Mouse (Mus musculus): Measurements from ENCODE around the gene Pigw.
"Not testable (repeated sequence)": the region's sequence is repeated elsewhere in the genome, so short reads cannot be mapped to it uniquely, and the experiment has no call there.

Pigw gene

DNA sequence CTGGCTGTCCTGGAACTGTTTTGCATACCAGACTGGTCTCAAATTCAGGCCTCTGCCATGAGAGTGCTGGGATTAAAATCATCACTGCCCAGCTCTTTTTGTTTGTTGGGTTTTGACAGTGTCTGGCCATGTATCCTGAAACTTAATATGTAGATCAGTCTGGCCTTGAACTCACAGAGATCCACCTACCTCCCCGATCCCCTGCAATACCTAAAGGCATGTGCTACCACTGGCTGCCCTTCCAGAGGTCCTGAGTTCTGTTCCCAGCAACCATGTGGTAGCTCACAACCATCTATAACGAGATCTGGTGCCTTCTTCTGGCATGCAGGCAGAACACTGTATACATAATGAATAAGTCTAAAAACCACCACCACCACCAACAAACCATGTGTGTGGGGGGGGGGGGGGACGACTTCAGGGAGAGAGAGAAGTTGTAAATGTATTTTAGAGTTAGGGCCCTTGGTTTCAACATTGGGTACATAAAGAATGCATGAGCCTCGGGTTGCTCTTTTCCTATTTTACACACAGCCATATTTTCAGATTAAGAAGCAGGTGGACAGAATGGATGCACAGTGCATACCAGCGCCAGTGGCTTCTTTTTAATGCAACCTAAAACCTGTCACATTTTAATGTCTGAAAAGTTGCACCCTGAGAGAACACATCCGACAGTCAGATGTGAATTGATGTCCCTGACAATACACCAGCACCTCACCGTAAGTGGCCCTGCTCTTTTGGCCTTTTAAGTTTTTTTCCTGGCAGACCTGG, 896 bp downstream of the Pigw start:
- no peak for DNase-seq (ENCODE audit: low spot score in 2 of 2)

DNA sequence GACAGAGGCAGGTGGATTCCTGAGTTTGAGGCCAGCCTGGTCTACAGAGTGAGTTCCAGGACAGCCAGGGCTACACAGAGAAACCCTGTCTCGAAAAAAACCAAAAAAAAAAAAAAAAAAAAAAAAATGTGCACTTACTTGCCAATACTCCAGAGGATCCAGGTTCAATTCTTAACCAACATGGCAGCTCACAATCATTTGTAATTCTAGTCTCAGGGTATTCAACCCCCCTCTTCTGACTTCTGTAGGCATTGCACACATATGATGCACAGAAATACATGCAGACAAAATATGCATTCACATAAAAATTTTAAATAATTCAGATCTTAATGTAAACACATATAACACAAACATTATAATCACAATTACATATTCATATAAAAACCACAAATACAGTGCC, 4.1 kb downstream of the Pigw start:
- DNase-seq (ENCODE audit: low spot score in 2 of 2): not testable (repeated sequence)

DNA sequence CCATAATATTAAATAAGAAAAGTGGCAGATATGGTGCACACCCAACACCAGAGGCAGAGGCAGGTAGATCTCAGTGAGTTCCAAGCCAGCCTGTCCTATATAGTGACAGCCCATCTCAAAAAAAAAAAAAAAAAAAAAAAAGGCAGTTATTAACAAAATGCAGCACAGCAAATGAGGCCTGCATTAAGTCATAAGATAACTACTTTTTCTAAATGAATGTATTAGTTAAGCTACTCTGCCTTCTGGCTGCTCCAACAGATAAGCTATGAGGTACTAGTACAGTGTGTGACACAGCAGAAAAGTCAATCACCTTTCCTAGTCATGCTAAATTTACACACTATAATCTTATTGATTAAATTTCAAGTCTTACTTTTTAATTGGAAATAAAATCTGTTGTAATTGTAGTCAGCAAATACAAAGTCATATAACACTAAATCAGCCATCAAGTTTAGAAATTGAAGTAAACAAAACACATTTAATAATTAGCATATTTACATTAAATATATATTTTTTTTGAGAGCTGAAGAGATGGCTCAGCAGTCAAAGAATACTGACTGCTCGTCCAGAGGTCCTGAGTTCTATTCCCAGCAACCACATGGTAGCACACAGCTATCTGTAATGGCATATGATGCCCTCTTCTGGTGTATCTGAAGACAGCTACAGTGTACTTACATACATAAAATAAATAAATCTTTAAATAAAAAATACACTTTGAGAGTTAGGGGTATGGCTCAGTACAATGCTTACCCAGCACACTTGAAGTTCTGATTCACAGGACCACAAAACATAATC, 6.8 kb downstream of the Pigw start:
- DNase-seq (ENCODE audit: low spot score in 2 of 2): no peak

GRCm38 (mm10) chr11:84871548-84872069, 8.5 kb downstream of the Pigw start:
- no peak for DNase-seq (ENCODE audit: low spot score in 2 of 2)

GRCm38 (mm10) chr11:84871046-84871445, 9.0 kb downstream of the Pigw start:
- DNase-seq (ENCODE audit: low spot score in 2 of 2): peak in 1 of 2 experiments; percentile 24

DNA sequence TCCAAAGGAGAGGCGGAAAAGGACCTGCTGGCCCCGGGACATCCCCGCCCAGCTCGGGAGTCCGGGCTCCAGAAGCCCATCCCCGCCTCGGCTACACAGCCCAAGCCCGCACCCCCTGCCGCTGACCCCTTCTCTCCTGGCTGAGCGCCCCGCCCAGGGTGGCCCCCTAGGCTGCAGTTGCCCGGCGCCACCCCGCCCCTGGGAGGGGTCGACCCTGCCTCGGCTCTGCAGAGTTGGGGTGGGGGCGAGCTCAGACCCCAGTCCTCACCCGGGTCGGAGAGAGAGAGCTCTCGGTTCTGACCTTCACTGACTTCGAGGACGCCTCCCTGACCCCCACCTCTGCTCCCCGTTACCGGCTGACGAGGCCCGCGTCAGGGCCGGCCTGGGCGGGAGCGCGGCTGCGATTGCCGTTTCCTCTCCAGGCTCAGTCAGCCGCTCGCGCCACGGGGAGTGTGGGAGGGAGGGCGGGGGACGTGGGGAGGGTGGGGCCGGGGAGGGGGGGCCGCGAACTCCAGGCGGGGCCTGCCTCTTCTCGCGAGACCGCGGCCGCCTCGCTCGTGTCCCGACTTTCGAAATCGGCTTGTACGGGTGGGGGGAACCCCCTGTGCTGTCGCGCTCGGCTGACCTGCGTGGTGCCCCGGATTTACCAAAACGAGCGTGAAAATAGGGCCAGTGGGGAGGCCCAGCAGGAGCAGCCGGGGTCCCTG, 9.6 kb downstream of the Pigw start, which contains the start of gene Ggnbp2:
TSS of gene Ggnbp2 (minus strand) at position 481 of the 707 bp plus-strand sequence.
- peak; percentile 69 to 84 for DNase-seq (ENCODE audit: low spot score in 2 of 2)

- peak; percentile 82 to 87 for DNase-seq (ENCODE audit: low spot score in 2 of 2)
These were observed 10.4 kb downstream of the Pigw start for GRCm38 (mm10) chr11:84869537-84870232.

DNA sequence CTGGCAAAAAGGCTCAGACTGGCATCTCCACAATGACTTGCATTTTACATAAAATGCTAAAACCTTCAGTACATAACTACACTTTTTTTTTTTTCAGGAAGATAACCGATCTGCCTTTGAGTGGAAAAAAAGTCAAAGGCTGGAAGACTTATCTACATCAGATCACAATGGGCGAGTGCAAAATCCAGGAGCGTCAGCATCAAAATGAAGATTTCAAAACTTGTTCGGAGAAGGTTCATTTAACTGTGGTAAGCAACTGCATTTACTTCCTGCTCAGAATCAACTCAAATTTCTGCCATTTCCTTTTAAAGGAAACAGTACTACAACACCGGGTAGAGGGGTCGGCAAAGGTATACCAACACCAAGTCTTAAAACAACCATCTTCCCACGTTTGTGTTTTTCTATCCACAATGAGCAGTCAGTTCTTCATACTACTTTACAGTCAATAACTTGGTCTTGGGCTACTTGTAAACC, 11.3 kb downstream of the Pigw start:
- DNase-seq (ENCODE audit: low spot score in 2 of 2): no peak

- no peak for DNase-seq (ENCODE audit: low spot score in 2 of 2)
These were observed 12.5 kb downstream of the Pigw start for GRCm38 (mm10) chr11:84867586-84867985.

DNA sequence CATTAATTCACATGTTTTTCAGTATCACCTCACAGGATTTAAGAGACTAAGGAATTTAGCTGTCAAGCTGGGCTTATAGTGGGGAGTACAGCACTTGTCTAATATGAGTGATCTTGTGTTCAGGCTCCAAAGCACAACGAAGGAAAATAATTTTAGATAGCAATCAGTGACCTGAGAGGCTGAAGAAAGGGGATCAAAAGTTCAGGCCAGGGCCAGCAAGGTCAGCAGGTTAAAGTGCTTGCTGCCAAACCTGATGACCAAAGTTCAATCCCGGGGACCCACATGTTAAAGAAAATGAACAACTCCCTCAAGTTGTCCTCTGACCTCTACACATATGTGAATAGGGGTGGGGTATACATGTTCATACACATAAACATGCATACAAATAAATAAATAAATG, 14.8 kb downstream of the Pigw start:
- no peak for DNase-seq (ENCODE audit: low spot score in 2 of 2)

GRCm38 (mm10) chr11:84855285-84855684, 24.8 kb downstream of the Pigw start:
- DNase-seq (ENCODE audit: low spot score in 2 of 2): no peak

- DNase-seq (ENCODE audit: low spot score in 2 of 2): no peak
These were observed 32.5 kb downstream of the Pigw start for GRCm38 (mm10) chr11:84847475-84848090.

- no peak for DNase-seq (ENCODE audit: low spot score in 2 of 2)
These were observed 33.2 kb downstream of the Pigw start for GRCm38 (mm10) chr11:84846741-84847474.

DNA sequence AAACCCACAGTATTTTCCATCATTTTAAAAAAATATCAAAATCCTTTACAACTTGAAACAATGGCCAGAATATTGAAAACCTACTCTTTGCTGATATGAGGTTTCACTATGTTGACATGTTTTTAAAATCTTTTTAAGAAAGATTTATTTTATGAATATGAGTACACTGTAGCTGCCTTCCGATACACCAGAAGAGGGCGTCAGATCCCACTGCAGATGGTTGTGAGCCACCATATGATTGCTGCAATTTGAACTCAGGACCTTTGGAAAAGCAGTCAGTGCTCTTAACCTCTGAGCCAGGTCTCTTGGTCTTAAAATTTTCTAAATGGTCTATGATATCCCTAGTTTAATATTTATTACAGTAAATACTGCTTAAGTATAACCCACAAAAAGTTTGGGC, 40.8 kb downstream of the Pigw start:
- DNase-seq (ENCODE audit: low spot score in 2 of 2): no peak

GRCm38 (mm10) chr11:84829495-84829894, 50.6 kb downstream of the Pigw start:
- DNase-seq (ENCODE audit: low spot score in 2 of 2): not testable (repeated sequence)

GRCm38 (mm10) chr11:84828516-84829399, 51.3 kb downstream of the Pigw start, which contains the start of gene Dhrs11:
Gene Dhrs11 (minus strand): TSS chr11:84828994.
- peak; percentile 75 for DNase-seq (ENCODE audit: low spot score in 2 of 2)

DNA sequence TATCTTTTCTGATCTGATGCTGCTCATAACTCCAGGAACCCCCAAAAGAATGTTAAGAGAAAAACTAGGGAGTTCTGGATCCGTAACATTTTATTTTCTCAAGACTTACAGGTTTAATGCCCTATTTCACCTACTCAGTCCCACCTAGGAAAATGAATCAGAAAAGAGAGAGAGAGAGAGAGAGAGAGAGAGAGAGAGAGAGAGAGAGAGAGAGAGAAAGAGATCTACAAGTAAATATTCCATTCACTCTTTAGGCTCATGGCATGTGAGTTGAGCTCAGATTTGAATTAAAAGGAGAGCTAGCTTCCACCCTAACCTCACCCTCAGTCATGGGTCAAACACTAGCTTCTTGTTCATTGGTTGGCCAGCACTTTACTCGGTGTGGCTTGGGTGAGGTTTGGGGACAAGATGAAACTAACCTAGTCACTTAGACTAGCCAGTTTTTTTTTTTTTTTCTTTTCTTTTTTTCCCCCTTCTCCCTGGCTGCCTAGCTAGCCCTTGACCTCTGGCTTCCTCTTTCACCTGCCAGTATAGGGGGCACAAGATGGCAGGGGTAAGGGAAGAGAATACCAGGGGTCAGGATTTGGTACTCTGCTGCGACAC, 52.1 kb downstream of the Pigw start:
- DNase-seq (ENCODE audit: low spot score in 2 of 2): no peak

GRCm38 (mm10) chr11:84827492-84827891, 52.6 kb downstream of the Pigw start:
- DNase-seq (ENCODE audit: low spot score in 2 of 2): no peak
